Mouse (Mus musculus) ovary, postnatal 36 days (tissue): ENCODE measurements at regions not wholly inside any gene's neighbourhood (a gene's known extent, or its start where the extent isn't known, plus 50 kb on each side); places are given as distances from the start of the nearest gene placed in this dataset.

Experiments
- DNase-seq: peaks from one replicate; pipeline ENCODE4 v3.0.0; 2022; ENCODE audit warnings: low spot score, mixed read lengths

GRCm38 (mm10) chr13:119140436-119140835 lies 288.0 kb upstream of the Paip1 start:
- no peak for DNase-seq

- DNase-seq = no peak
Measured at GRCm38 (mm10) chr13:119143351-119143750, 285.1 kb upstream of the Paip1 start.

GRCm38 (mm10) chr13:119145713-119146112 lies 282.7 kb upstream of the Paip1 start:
- no peak for DNase-seq

GRCm38 (mm10) chr13:119147701-119148100 lies 280.7 kb upstream of the Paip1 start:
- no peak for DNase-seq

- DNase-seq = no peak
Measured at GRCm38 (mm10) chr13:119149141-119149540, 279.3 kb upstream of the Paip1 start.

GRCm38 (mm10) chr13:119150847-119151548 lies 277.4 kb upstream of the Paip1 start:
- DNase-seq = no peak

- no peak for DNase-seq
Measured at GRCm38 (mm10) chr13:119177753-119178152, 250.6 kb upstream of the Paip1 start.

GRCm38 (mm10) chr13:119178212-119178611 lies 250.2 kb upstream of the Paip1 start:
- DNase-seq = no peak

GRCm38 (mm10) chr13:119179157-119179920 lies 249.1 kb upstream of the Paip1 start:
- no peak for DNase-seq

- no peak for DNase-seq
Measured at GRCm38 (mm10) chr13:119184322-119184877, 244.0 kb upstream of the Paip1 start.

- no peak for DNase-seq
Measured at GRCm38 (mm10) chr13:119185567-119186143, 242.7 kb upstream of the Paip1 start.

- DNase-seq = no peak
Measured at GRCm38 (mm10) chr13:119231556-119231955, 196.8 kb upstream of the Paip1 start.

GRCm38 (mm10) chr13:119232100-119233029 lies 196.0 kb upstream of the Paip1 start:
- no peak for DNase-seq

- no peak for DNase-seq
Measured at GRCm38 (mm10) chr13:119233030-119233385, 195.4 kb upstream of the Paip1 start.

GRCm38 (mm10) chr13:119233869-119234268 lies 194.5 kb upstream of the Paip1 start:
- no peak for DNase-seq

- DNase-seq = no peak
Measured at GRCm38 (mm10) chr13:119242358-119242757, 186.0 kb upstream of the Paip1 start.

GRCm38 (mm10) chr13:119247101-119247500 lies 181.3 kb upstream of the Paip1 start:
- DNase-seq = no peak

GRCm38 (mm10) chr13:119252006-119252405 lies 176.4 kb upstream of the Paip1 start:
- no peak for DNase-seq

- DNase-seq = no peak
Measured at GRCm38 (mm10) chr13:119256350-119256749, 172.1 kb upstream of the Paip1 start.

- DNase-seq = no peak
Measured at GRCm38 (mm10) chr13:119258515-119258914, 169.9 kb upstream of the Paip1 start.

- no peak for DNase-seq
Measured at GRCm38 (mm10) chr13:119263561-119263960, 164.8 kb upstream of the Paip1 start.
